Mouse (Mus musculus): ENCODE results near the gene Rbfox1.

DNA sequence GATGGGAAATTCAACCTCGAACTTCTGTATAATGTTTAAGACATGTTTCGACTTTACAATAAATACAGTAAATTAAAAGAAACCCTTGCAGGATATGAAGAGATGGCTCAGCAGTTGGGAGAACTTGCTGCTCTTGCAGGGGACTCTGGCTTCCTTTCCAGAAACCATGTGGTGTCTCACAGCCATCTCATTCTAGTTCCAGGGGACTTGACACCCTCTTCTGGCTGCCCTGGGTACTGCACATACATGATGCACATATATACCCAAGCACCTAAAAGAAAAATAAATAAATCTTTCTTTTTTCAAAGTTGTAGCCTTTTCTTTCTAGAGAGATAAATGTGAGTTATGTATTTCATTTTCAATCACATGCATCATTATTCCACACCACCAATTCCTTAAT lies 512.5 kb downstream of the Rbfox1 start:
- TF ChIP-seq POLR2A (IDR thresholded peaks at IDR 0.05; ENCODE audit: borderline replicate concordance, control insufficient read depth, low read depth, low read length) (no peak), CTCF (IDR thresholded peaks at IDR 0.05; ENCODE audit: control insufficient read depth, insufficient read depth, low read length) (no peak)

Measured in bone marrow, adult 2 months (tissue).